ENCODE assay signal across 25 mouse cellular contexts in genomic region chr9:87648317-87648716, GRCm38 (mm10).
"Had no signal": no experiment of that assay in that cellular context is flagged by ENCODE, and none has a peak within 500 bp of the region (broad histone marks: within the 10 kb centered on the region; RNA-seq: fewer than 3 reads in every experiment).

No protein-coding gene starts in this region.

- H3K4me2 ChIP-seq: hindbrain, embryonic 12.5 days; hindbrain, embryonic 14.5 days; intestine, embryonic 15.5 days; limb, embryonic 12.5 days; liver, embryonic 11.5 days had no signal

- H3K27me3 ChIP-seq: heart, embryonic 12.5 days; hindbrain, embryonic 12.5 days; intestine, embryonic 15.5 days; limb, embryonic 12.5 days had no signal

- H3K27ac ChIP-seq: gastrocnemius, adult 2 months; hindbrain, embryonic 10.5 days; hindbrain, embryonic 12.5 days; hindbrain, embryonic 14.5 days; intestine, embryonic 15.5 days; layer of hippocampus, adult 2 months; left cerebral cortex, adult 2 months; limb, embryonic 10.5 days; limb, embryonic 12.5 days had no signal

- H3K4me1 ChIP-seq: hindbrain, embryonic 10.5 days; hindbrain, embryonic 12.5 days; intestine, embryonic 15.5 days; limb, embryonic 12.5 days had no signal

- ATAC-seq: hindbrain, embryonic 16.5 days; inflammation-experienced regulatory T-cells, adult 6 months; intestine, embryonic 15.5 days; intestine, postnatal 0 days had no signal

- H3K9ac ChIP-seq: heart, embryonic 12.5 days; hindbrain, embryonic 12.5 days; hindbrain, embryonic 14.5 days; intestine, embryonic 15.5 days; limb, embryonic 12.5 days had no signal

- H3K4me3 ChIP-seq: gastrocnemius, adult 2 months; heart, embryonic 10.5 days; heart, embryonic 12.5 days; hindbrain, embryonic 10.5 days; hindbrain, embryonic 12.5 days; intestine, embryonic 15.5 days; layer of hippocampus, adult 2 months; left cerebral cortex, adult 2 months; limb, embryonic 10.5 days; limb, embryonic 12.5 days had no signal

- H3K36me3 ChIP-seq: heart, embryonic 10.5 days; heart, embryonic 12.5 days; hindbrain, embryonic 10.5 days; hindbrain, embryonic 12.5 days; intestine, embryonic 15.5 days; limb, embryonic 10.5 days; limb, embryonic 12.5 days had no signal

- H3K9me3 ChIP-seq: heart, embryonic 10.5 days; heart, embryonic 12.5 days; hindbrain, embryonic 10.5 days; hindbrain, embryonic 12.5 days; intestine, embryonic 15.5 days; limb, embryonic 10.5 days; limb, embryonic 12.5 days had no signal

- DNase-seq: gastrocnemius, adult 2 months; gastrocnemius, postnatal 10 days; gastrocnemius, postnatal 25 days; heart, postnatal 10 days; heart, postnatal 4 days; kidney, adult 18-20 months; kidney, adult 8-10 months; kidney, postnatal 10 days; kidney, postnatal 25 days; kidney, postnatal 4 days; liver had no signal
